Mouse (Mus musculus) monocyte, adult 2 months (primary cell): ENCODE data around the gene Slc29a1.
"Not testable (repeated sequence)": the region's sequence is repeated elsewhere in the genome, so short reads cannot be mapped to it uniquely, and the experiment has no call there.

ENCODE experiments used
- DNase-seq, 2 experiments: peaks; one replicate each; pipeline ENCODE4 v3.0.0; 2022; ENCODE audit warnings: low spot score in 2 of 2, low read depth in 1 of 2

The Slc29a1 gene

GRCm38 (mm10) chr17:45599446-45600242 lies at the start of gene Slc29a1:
Gene Slc29a1, minus strand, starts transcription at chr17:45599606.
- no peak for DNase-seq

DNA sequence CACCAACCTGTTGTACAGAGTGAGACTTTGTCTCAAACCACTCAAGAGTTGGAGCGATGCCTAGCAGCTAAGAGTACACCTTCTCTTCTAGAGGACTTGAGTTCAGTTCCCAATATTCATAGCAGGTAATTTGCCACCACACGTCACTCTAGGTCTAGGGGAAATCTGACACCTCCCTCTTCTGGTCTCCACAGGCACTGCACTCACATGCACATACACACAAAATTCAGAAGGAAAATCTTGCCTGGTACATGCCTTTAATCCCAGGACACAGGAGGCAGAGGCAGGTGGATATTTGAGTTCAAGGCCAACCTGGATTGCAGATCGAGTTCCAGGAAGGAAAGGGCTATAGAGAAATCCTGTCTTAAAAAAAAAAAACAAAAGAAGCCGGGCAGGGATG lies 44.8 kb upstream of the Slc29a1 start:
- DNase-seq: no peak

- DNase-seq: peak in 1 of 2 experiments; percentile 54
Measured at GRCm38 (mm10) chr17:45642701-45643100, 43.3 kb upstream of the Slc29a1 start.

DNA sequence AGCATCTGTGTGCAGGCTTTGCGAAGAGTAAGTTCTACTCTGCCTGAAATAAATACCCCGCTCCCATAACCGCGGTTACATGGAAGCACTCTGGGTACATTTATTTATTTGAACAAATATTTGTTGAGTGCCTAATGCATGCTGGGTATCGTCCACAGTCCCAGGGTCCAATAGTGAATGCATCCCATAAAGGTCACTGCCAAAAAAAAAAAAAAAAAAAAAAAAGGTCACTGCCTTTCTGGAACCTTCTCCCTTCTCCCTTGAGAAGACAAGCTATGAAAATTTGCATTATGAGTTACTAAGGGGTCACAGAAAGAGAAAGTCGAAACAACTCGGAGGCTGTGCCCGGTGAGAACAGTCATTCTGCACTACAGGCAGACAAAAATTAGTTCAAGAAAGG lies 42.6 kb upstream of the Slc29a1 start:
- no peak for DNase-seq

GRCm38 (mm10) chr17:45638596-45639295 lies 39.3 kb upstream of the Slc29a1 start:
- no peak for DNase-seq

DNA sequence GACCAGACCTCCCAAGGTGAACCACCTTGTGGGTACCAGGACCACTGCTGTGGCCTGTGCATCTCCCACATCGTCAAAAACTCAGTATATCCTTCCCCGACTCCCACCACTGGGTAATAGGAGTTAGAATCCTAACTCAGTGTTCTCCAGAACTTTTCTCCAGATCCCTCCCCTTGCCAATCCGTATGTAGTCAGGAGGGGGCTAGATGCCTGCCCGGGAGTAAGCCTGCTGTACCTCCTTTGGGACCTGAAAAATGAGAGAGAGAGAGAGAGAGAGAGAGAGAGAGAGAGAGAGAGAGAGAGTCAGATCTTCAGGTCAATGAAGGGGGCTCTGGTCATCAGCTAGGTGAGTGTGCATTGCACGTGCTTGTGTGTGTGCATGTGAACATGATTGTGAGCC lies 34.6 kb upstream of the Slc29a1 start:
- DNase-seq: no peak

GRCm38 (mm10) chr17:45631940-45632339 lies 32.5 kb upstream of the Slc29a1 start:
- DNase-seq: no peak

- no peak for DNase-seq
Measured at GRCm38 (mm10) chr17:45630992-45631391, 31.6 kb upstream of the Slc29a1 start.

DNA sequence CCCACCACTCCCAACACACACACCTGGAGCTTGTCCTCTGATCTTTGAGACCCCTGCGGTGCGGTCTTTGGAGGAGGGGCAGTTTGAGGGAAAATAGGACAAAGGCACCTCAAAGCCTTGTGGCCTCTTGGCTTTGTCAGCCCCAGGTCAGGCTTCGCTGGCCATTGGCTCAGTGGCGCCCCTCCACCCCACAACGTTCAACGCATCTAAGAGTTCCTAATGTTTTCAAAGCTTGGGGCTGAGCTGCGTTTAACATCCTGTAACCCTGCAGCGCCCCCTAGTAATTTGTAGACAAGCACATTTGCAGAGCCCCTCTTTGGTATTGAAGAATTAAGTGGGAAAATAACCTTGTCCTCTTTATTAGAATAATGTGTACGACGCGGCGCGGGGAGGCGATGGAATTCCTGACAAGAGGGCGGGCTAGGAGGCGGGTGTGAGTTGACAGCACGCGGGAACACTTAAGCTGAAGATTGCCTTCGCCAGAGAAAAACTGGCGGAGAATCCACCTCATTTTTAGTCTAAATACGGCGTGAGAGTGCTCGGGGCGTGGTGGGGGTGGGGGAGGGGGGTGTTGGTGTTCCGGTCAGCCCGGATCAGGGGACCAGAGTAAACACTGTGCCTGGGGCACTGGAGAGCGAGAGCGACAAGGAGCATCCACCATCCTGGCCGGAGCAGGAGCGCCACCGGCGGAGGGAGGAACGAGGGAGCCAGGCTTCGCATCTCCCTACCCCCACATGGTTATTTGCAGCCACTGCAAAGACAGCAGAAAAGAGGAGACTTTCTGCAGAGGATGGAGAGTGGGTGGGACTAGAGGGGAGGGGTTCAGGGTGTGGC lies 30.7 kb upstream of the Slc29a1 start:
- DNase-seq: no peak

- no peak for DNase-seq
Measured at GRCm38 (mm10) chr17:45628885-45629855, 29.8 kb upstream of the Slc29a1 start.

DNA sequence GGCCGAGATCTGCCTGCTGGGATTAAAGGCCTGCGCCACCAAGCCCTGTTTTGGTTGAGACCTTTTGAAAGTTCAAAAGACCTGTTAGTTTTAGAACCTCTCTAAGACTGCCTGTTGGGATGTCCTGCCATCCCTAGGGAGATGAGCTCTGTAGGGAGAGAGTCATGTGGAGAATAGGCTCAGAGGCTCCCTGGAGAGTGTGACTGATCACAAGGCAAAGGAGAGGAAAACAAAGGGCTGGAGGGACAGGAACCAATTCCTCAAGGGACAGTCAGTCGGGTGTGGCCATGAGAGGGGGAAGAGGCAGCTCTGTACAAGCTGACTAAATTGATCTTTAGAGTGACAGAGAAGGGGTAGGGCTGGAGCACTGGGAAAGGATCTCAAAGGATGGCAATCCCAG lies 28.8 kb upstream of the Slc29a1 start:
- no peak for DNase-seq

DNA sequence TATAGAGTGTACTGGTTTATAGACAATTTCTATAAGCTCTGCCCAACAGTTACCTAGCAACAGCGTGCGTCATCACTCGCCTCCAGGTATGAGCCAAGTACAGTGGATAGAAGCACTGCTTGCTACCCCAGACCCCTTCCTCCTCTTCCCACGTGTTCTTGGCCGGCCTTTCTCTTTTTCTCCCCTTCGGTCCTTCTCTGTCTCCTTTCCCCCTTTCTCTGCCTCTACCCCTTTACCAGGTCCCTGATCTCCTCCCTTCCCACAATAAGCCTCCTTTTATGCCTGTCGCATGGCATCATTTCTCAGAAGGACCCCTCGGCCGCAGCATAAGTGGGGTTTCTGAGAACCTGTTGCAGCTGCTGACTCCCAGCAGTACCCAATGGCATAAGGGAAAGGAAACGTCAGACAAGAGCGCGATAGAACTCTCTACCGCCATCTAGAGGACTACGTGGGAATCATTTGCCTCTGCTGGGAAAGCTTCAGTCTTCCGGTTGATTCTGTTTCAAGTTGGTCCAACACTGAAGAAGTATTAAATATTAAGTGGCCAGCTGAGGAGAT lies 27.2 kb upstream of the Slc29a1 start:
- peak in 1 of 2 experiments; percentile 45 for DNase-seq

DNA sequence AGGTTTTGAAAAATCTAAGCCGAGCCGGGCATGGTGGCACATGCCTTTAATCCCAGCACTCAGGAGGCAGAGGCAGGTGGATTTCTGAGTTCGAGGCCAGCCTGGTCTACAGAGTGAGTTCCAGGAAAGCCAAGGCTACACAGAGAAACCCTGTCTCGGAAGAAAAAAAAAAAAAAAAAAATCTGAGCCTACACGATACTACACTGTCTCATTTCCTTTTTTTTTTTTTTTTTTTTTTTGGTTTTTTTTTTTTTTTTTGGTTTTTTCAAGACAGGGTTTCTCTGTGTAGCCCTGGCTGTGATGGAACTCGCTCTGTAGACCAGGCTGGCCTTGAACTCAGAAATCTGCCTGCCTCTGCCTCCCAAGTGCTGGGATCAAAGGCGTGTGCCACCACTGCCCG lies 24.0 kb upstream of the Slc29a1 start:
- DNase-seq: not testable (repeated sequence)

GRCm38 (mm10) chr17:45619386-45620256 lies 20.2 kb upstream of the Slc29a1 start:
- DNase-seq: no peak

DNA sequence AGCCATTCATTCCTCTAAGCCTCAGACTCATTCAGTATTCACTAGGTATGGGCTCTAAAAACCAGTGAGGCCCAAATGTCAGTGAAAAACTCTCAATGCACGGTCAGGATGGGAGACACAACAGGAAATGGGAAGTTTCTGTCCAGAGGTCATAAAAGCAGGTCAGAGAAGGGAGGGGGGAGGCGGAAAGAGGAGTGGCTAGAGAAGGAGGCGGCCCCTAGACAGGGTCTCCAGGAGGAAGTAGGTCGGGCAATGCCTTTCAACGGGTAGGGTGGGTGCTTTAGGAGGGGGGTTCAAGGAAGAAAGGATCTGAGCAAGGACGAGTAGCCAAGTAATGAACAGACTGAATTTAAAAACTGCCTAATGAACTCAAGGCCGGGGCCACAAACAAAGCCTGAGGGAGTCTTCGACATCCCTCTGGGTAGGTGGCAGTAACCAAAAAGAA lies 19.6 kb upstream of the Slc29a1 start:
- DNase-seq: no peak

GRCm38 (mm10) chr17:45617655-45618054 lies 18.2 kb upstream of the Slc29a1 start:
- DNase-seq: no peak

GRCm38 (mm10) chr17:45616679-45617078 lies 17.3 kb upstream of the Slc29a1 start:
- DNase-seq: no peak

DNA sequence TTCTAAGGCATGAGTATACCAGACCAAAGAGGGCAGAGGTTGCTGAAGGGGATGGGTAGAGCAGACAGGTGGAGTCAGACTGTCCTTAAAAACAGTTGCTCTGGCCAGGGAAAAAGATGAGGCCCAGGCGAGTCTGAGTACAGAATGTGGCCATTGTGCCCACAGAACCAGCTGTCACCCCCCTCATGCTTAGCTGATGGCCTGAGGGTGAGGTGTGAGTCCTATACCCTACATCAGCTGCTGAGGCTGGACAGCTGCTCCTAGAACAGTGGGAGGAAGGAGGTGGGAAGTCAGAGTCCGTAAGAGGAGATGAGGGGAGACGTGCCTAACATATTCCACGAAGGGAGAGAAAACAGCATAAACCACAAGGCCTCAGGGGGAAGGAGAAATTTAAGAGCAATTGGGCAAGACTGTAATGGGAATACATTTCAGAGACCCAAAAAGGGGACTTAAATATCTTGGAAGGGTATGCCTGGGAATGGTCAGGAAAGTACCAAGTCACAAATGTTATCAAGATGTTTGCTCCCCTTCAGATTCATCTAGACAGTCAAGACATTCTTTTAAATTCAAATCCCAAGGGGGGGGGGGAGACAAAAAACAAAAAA lies 16.7 kb upstream of the Slc29a1 start:
- no peak for DNase-seq

GRCm38 (mm10) chr17:45612921-45613320 lies 13.5 kb upstream of the Slc29a1 start:
- peak; percentile 41 to 64 for DNase-seq
